Mouse (Mus musculus) midbrain, embryonic 16.5 days (tissue): ENCODE data around the gene Wipf1. TPM values are rescaled to one million over a fixed set of nuclear protein-coding genes. Genes with fewer than 3 reads are reported as not detected.

Experiments used
- ATAC-seq: fragments of 200-750 bp; cut with Nextera tagmentation; 2 replicates; pipeline ENCODE4 v1.8.0; 2017; ENCODE audit warnings: moderate TSS enrichment
- H3K27ac ChIP-seq: fragments of 300-500 bp; sonication (generic); 2 replicates; pipeline ENCODE4 v1.5.1; 2014; ENCODE audit warnings: mild to moderate bottlenecking, low read length, mixed read lengths
- H3K27me3 ChIP-seq: fragments of 300-500 bp; sonication (generic); 2 replicates; pipeline ENCODE4 v1.6.1; 2014; ENCODE audit warnings: low read depth, low read length, mixed read lengths; ENCODE audit not compliant: control insufficient read depth, insufficient read depth
- H3K36me3 ChIP-seq: fragments of 300-500 bp; sonication (generic); 2 replicates; pipeline ENCODE4 v1.6.1; 2014; ENCODE audit warnings: mild to moderate bottlenecking, low read length, moderate library complexity, mixed read lengths; ENCODE audit not compliant: control insufficient read depth, insufficient read depth
- H3K4me1 ChIP-seq: fragments of 300-500 bp; sonication (generic); 2 replicates; pipeline ENCODE4 v1.6.1; 2014; ENCODE audit warnings: mild to moderate bottlenecking, low read length, mixed read lengths; ENCODE audit not compliant: control insufficient read depth, insufficient read depth
- H3K4me2 ChIP-seq: fragments of 300-500 bp; sonication (generic); 2 replicates; pipeline ENCODE4 v1.6.1; 2014; ENCODE audit warnings: mild to moderate bottlenecking, low read length, mixed read lengths
- H3K4me3 ChIP-seq: fragments of 300-500 bp; sonication (generic); 2 replicates; pipeline ENCODE4 v1.5.1; 2014; ENCODE audit warnings: low read depth, mild to moderate bottlenecking, low read length, moderate library complexity, mixed read lengths
- H3K9ac ChIP-seq: fragments of 300-500 bp; sonication (generic); 2 replicates; pipeline ENCODE4 v1.6.1; 2014; ENCODE audit warnings: low read depth, low read length, mixed read lengths
- H3K9me3 ChIP-seq: fragments of 300-500 bp; sonication (generic); replicated peaks from 2 replicates; pipeline ENCODE4 v1.6.1; 2014; ENCODE audit warnings: mild to moderate bottlenecking, low read length, mixed read lengths; ENCODE audit not compliant: control insufficient read depth, poor library complexity, severe bottlenecking
- WGBS: fragments of 180-500 bp; shearing (Covaris S2); extraction: QIAGEN DNeasy Blood & Tissue Kit; methylation state at CpG from one replicate; pipeline ENCODE4 v1.1.7; 2014; 5-methylcytosine and 5-hydroxymethylcytosine counted together
- polyA plus RNA-seq: library from polyadenylated mRNA; unstranded; fragments of >200 nt; fragmentation: Nextera tagmentation; extraction: Ambion mirVana; gene quantifications from 2 replicates; pipeline ENCODE4 v1.2.1, GENCODE M21; 2015

Wipf1 gene
- 2.1 and 2.6 TPM in 2 replicates for polyA plus RNA-seq

GRCm38 (mm10) chr2:73529356-73530330, at the start of gene Wipf1:
Wipf1 (minus strand) TSS chr2:73529734.
- H3K4me3 ChIP-seq: peak within 1 kb of the TSS; percentile 68
- H3K9ac ChIP-seq: peak within 1 kb of the TSS; percentile 74
- 2% methylated on average over 63 of the region's 66 CpGs for WGBS
- ATAC-seq: peak; percentile 75
- H3K36me3 ChIP-seq: no peaks in the 10 kb centered on the region
- H3K27me3 ChIP-seq: peaks cover 6% of the 10 kb centered on the region; the same call in 1 of the 2 replicates
- H3K4me2 ChIP-seq: peak within 1 kb of the TSS; percentile 97
- H3K27ac ChIP-seq: no peak within 1 kb of the TSS
- H3K9me3 ChIP-seq: no peaks in the 10 kb centered on the region
- H3K4me1 ChIP-seq: peaks cover 11% of the 10 kb centered on the region

- Histone ChIP-seq H3K9ac (no peak overlapping the region), H3K9me3 (no peaks in the 10 kb centered on the region), H3K36me3 (no peaks in the 10 kb centered on the region), H3K4me2 (no peak overlapping the region), H3K27me3 (peaks cover 4% of the 10 kb centered on the region; the same call in 1 of the 2 replicates), H3K27ac (no peak overlapping the region), H3K4me3 (no peak overlapping the region), H3K4me1 (no peaks in the 10 kb centered on the region)
- 62% methylated on average over 5 of the region's 5 CpGs for WGBS
- no peak for ATAC-seq
These were observed 49.6 kb upstream of the Wipf1 start for GRCm38 (mm10) chr2:73579168-73579567.

GRCm38 (mm10) chr2:73574418-73574817, 44.9 kb upstream of the Wipf1 start:
- WGBS: 90% methylated on average over 6 of the region's 6 CpGs
- no peak overlapping the region for H3K27ac ChIP-seq
- no peaks in the 10 kb centered on the region for H3K36me3 ChIP-seq
- peaks cover 5% of the 10 kb centered on the region; the same call in 1 of the 2 replicates for H3K4me1 ChIP-seq
- no peak for ATAC-seq
- no peak overlapping the region for H3K9ac ChIP-seq
- no peaks in the 10 kb centered on the region for H3K9me3 ChIP-seq
- H3K27me3 ChIP-seq: no peaks in the 10 kb centered on the region
- no peak overlapping the region for H3K4me3 ChIP-seq
- no peak overlapping the region for H3K4me2 ChIP-seq

GRCm38 (mm10) chr2:73573556-73573955, 44.0 kb upstream of the Wipf1 start:
- no peak for ATAC-seq

GRCm38 (mm10) chr2:73572539-73573372, 43.2 kb upstream of the Wipf1 start:
- Histone ChIP-seq H3K36me3 (no peaks in the 10 kb centered on the region), H3K9ac (peak overlapping the region; percentile 10; the same call in 1 of the 2 replicates), H3K27me3 (no peaks in the 10 kb centered on the region), H3K4me2 (peak overlapping the region; percentile 52), H3K9me3 (no peaks in the 10 kb centered on the region), H3K27ac (peak overlapping the region; percentile 64), H3K4me1 (peaks cover 5% of the 10 kb centered on the region; the same call in 1 of the 2 replicates), H3K4me3 (peak overlapping the region; percentile 33)
- peak; percentile 94 for ATAC-seq
- whole genome bisulfite sequencing: 16% methylated on average over 23 of the region's 23 CpGs

More at GRCm38 (mm10) chr2:73573556-73573955, 44.0 kb upstream of the Wipf1 start:
- peaks cover 5% of the 10 kb centered on the region; the same call in 1 of the 2 replicates for H3K4me1 ChIP-seq
- no peaks in the 10 kb centered on the region for H3K36me3 ChIP-seq
- no peak overlapping the region for H3K27ac ChIP-seq
- H3K4me2 ChIP-seq: no peak overlapping the region
- no peak overlapping the region for H3K4me3 ChIP-seq
- 91% methylated on average over 4 of the region's 4 CpGs for WGBS
- no peaks in the 10 kb centered on the region for H3K27me3 ChIP-seq
- H3K9ac ChIP-seq: no peak overlapping the region
- H3K9me3 ChIP-seq: no peaks in the 10 kb centered on the region

- H3K27me3 ChIP-seq: no peaks in the 10 kb centered on the region
- no peak overlapping the region for H3K27ac ChIP-seq
- no peak overlapping the region for H3K9ac ChIP-seq
- no peak overlapping the region for H3K4me3 ChIP-seq
- no peaks in the 10 kb centered on the region for H3K9me3 ChIP-seq
- peaks cover 5% of the 10 kb centered on the region; the same call in 1 of the 2 replicates for H3K4me1 ChIP-seq
- ATAC-seq: 0 out of 2 replicates have a peak, but pooled peaks have one; percentile 17
- no peak overlapping the region for H3K4me2 ChIP-seq
- H3K36me3 ChIP-seq: no peaks in the 10 kb centered on the region
- WGBS: 73% methylated on average over 6 of the region's 6 CpGs
These were observed 42.4 kb upstream of the Wipf1 start for GRCm38 (mm10) chr2:73571901-73572300.

GRCm38 (mm10) chr2:73571304-73571703, 41.8 kb upstream of the Wipf1 start:
- no peaks in the 10 kb centered on the region for H3K27me3 ChIP-seq
- no peak overlapping the region for H3K4me3 ChIP-seq
- H3K4me2 ChIP-seq: no peak overlapping the region
- H3K9me3 ChIP-seq: no peaks in the 10 kb centered on the region
- H3K4me1 ChIP-seq: peaks cover 6% of the 10 kb centered on the region; the same call in 1 of the 2 replicates
- H3K36me3 ChIP-seq: no peaks in the 10 kb centered on the region
- no peak overlapping the region for H3K9ac ChIP-seq
- no peak for ATAC-seq
- no peak overlapping the region for H3K27ac ChIP-seq
- 94% methylated on average over 9 of the region's 9 CpGs for WGBS

- Histone ChIP-seq H3K4me2 (peak overlapping the region; percentile 12; the same call in 1 of the 2 replicates), H3K9ac (no peak overlapping the region), H3K4me3 (no peak overlapping the region), H3K27ac (no peak overlapping the region), H3K4me1 (peaks cover 7% of the 10 kb centered on the region), H3K9me3 (no peaks in the 10 kb centered on the region), H3K36me3 (no peaks in the 10 kb centered on the region), H3K27me3 (no peaks in the 10 kb centered on the region)
- peak; percentile 63 for ATAC-seq
- WGBS: 18% methylated on average over 8 of the region's 8 CpGs
These were observed 37.6 kb upstream of the Wipf1 start for GRCm38 (mm10) chr2:73566989-73567605.
